Mouse (Mus musculus): ENCODE measurements around the gene Papss2. TPM values are rescaled to one million over a fixed set of nuclear protein-coding genes. Genes with fewer than 3 reads are reported as not detected.

The Papss2 gene
- total RNA-seq, 2 experiments from 2014 or later, result 4.8 to 5.1 TPM

GRCm38 (mm10) chr19:32604127-32604526, 8.5 kb downstream of the Papss2 start:
- TF ChIP-seq CTCF (IDR thresholded peaks at IDR 0.05), result no peak
- DNase-seq, result no peak
- Histone ChIP-seq H3K27ac (no peak overlapping the region), H3K4me3 (no peak overlapping the region)
- intact Hi-C loops (cut with DNase I), result no loop called here

GRCm38 (mm10) chr19:32604563-32605252, 9.1 kb downstream of the Papss2 start:
- DNase-seq, result no peak
- intact Hi-C loops (cut with DNase I), result no loop called here
- H3K4me3 ChIP-seq, result no peak overlapping the region
- no peak for TF ChIP-seq CTCF (IDR thresholded peaks at IDR 0.05)
- H3K27ac ChIP-seq, result no peak overlapping the region

- no peak for TF ChIP-seq CTCF (IDR thresholded peaks at IDR 0.05)
- Histone ChIP-seq H3K27ac (no peak overlapping the region), H3K4me3 (no peak overlapping the region)
- intact Hi-C loops (cut with DNase I), result no loop called here
- no peak for DNase-seq
These were observed 10.7 kb downstream of the Papss2 start for GRCm38 (mm10) chr19:32606227-32606827.

GRCm38 (mm10) chr19:32607036-32607435, 11.4 kb downstream of the Papss2 start:
- TF ChIP-seq CTCF (IDR thresholded peaks at IDR 0.05), result no peak
- Histone ChIP-seq H3K4me3 (no peak overlapping the region), H3K27ac (no peak overlapping the region)
- intact Hi-C loops (cut with DNase I), result no loop called here
- no peak for DNase-seq

- intact Hi-C loops (cut with DNase I), result no loop called here
These were observed 15.9 kb downstream of the Papss2 start for GRCm38 (mm10) chr19:32611386-32612092.

GRCm38 (mm10) chr19:32614046-32614771, 18.6 kb downstream of the Papss2 start:
- no peak for TF ChIP-seq CTCF (IDR thresholded peaks at IDR 0.05)
- DNase-seq, result no peak
- intact Hi-C loops (cut with DNase I), result no loop called here
- no peak overlapping the region for H3K27ac ChIP-seq
- H3K4me3 ChIP-seq, result no peak overlapping the region

More at GRCm38 (mm10) chr19:32611386-32612092, 15.9 kb downstream of the Papss2 start:
- H3K27ac ChIP-seq, result no peak overlapping the region
- H3K4me3 ChIP-seq, result no peak overlapping the region
- DNase-seq, result no peak
- no peak for TF ChIP-seq CTCF (IDR thresholded peaks at IDR 0.05)

- Histone ChIP-seq H3K27ac (no peak overlapping the region), H3K4me3 (no peak overlapping the region)
- TF ChIP-seq CTCF (IDR thresholded peaks at IDR 0.05), result no peak
- intact Hi-C loops (cut with DNase I), result no loop called here
- DNase-seq, result no peak
These were observed 19.1 kb downstream of the Papss2 start for GRCm38 (mm10) chr19:32614772-32615099.

- no peak for DNase-seq
- TF ChIP-seq CTCF (IDR thresholded peaks at IDR 0.05), result no peak
- H3K27ac ChIP-seq, result no peak overlapping the region
- H3K4me3 ChIP-seq, result no peak overlapping the region
- intact Hi-C loops (cut with DNase I), result no loop called here
These were observed 21.1 kb downstream of the Papss2 start for GRCm38 (mm10) chr19:32616646-32617045.

GRCm38 (mm10) chr19:32619739-32620138, 24.1 kb downstream of the Papss2 start:
- no peak for TF ChIP-seq CTCF (IDR thresholded peaks at IDR 0.05)
- intact Hi-C loops (cut with DNase I), result no loop called here
- Histone ChIP-seq H3K4me3 (no peak overlapping the region), H3K27ac (no peak overlapping the region)
- no peak for DNase-seq

GRCm38 (mm10) chr19:32620859-32621445, 25.4 kb downstream of the Papss2 start:
- Histone ChIP-seq H3K4me3 (no peak overlapping the region), H3K27ac (no peak overlapping the region)
- intact Hi-C loops (cut with DNase I), result no loop called here
- no peak for TF ChIP-seq CTCF (IDR thresholded peaks at IDR 0.05)
- no peak for DNase-seq

- DNase-seq, result no peak
- H3K4me3 ChIP-seq, result no peak overlapping the region
- intact Hi-C loops (cut with DNase I), result no loop called here
- H3K27ac ChIP-seq, result no peak overlapping the region
- no peak for TF ChIP-seq CTCF (IDR thresholded peaks at IDR 0.05)
These were observed 26.6 kb downstream of the Papss2 start for GRCm38 (mm10) chr19:32622142-32622541.

GRCm38 (mm10) chr19:32626768-32627331, 31.3 kb downstream of the Papss2 start:
- peak; percentile 17 for DNase-seq
- TF ChIP-seq CTCF (IDR thresholded peaks at IDR 0.05), result no peak
- intact Hi-C loops (cut with DNase I), result no loop called here
- H3K27ac ChIP-seq, result peak overlapping the region; percentile 3; the same call in 1 of the 2 replicates
- H3K4me3 ChIP-seq, result peak overlapping the region; percentile 23; the same call in 1 of the 2 replicates

Data from gastrocnemius, adult 2 months (tissue).